Mouse (Mus musculus): ENCODE measurements around the gene Dnajb12. TPM values are rescaled to one million over a fixed set of nuclear protein-coding genes. Genes with fewer than 3 reads are reported as not detected.

The Dnajb12 gene
- polyA plus RNA-seq, 1 experiment, result 44.6 TPM

GRCm38 (mm10) chr10:59942847-59943420, 63.6 kb downstream of the Dnajb12 start:
- 36% methylated on average over 16 of the region's 16 CpGs for WGBS
- TF ChIP-seq POLR2A (IDR thresholded peaks at IDR 0.05; ENCODE audit: control insufficient read depth, extremely low read depth, insufficient read depth, low read length, poor library complexity), result no peak
- TF ChIP-seq CTCF (IDR thresholded peaks at IDR 0.05; ENCODE audit: borderline replicate concordance, control insufficient read depth, extremely low read depth, insufficient read depth, low read length, poor library complexity), result no peak
- H3K4me1 ChIP-seq (replicated peaks; ENCODE audit: control insufficient read depth, insufficient read depth, low read length), result peaks cover 25% of the 10 kb centered on the region
- no peak overlapping the region; the same call in 1 of the 2 replicates for H3K4me3 ChIP-seq (ENCODE audit: control insufficient read depth, insufficient read depth, low read length)
- no peaks in the 10 kb centered on the region for H3K27me3 ChIP-seq (ENCODE audit: control insufficient read depth, insufficient read depth, low read length)
- H3K27ac ChIP-seq (ENCODE audit: control insufficient read depth, insufficient read depth, low read length), result peak overlapping the region; percentile 1; the same call in 1 of the 2 replicates
- no peaks in the 10 kb centered on the region for H3K36me3 ChIP-seq (ENCODE audit: control insufficient read depth, insufficient read depth, low read length)
- no peak for DNase-seq

- no peak for DNase-seq
- Histone ChIP-seq H3K36me3 (ENCODE audit: control insufficient read depth, insufficient read depth, low read length) (no peaks in the 10 kb centered on the region), H3K4me3 (ENCODE audit: control insufficient read depth, insufficient read depth, low read length) (no peak overlapping the region), H3K27me3 (ENCODE audit: control insufficient read depth, insufficient read depth, low read length) (no peaks in the 10 kb centered on the region), H3K4me1 (replicated peaks; ENCODE audit: control insufficient read depth, insufficient read depth, low read length) (peaks cover 27% of the 10 kb centered on the region), H3K27ac (ENCODE audit: control insufficient read depth, insufficient read depth, low read length) (no peak overlapping the region)
- TF ChIP-seq POLR2A (IDR thresholded peaks at IDR 0.05; ENCODE audit: control insufficient read depth, extremely low read depth, insufficient read depth, low read length, poor library complexity) (0 out of 2 replicates have a peak, but pooled peaks have one; percentile 12), CTCF (IDR thresholded peaks at IDR 0.05; ENCODE audit: borderline replicate concordance, control insufficient read depth, extremely low read depth, insufficient read depth, low read length, poor library complexity) (no peak)
- 70% methylated on average over 13 of the region's 13 CpGs for WGBS
Observed at GRCm38 (mm10) chr10:59943421-59943989, 64.1 kb downstream of the Dnajb12 start.

GRCm38 (mm10) chr10:59945416-59945815, 66.1 kb downstream of the Dnajb12 start:
- TF ChIP-seq CTCF (IDR thresholded peaks at IDR 0.05; ENCODE audit: borderline replicate concordance, control insufficient read depth, extremely low read depth, insufficient read depth, low read length, poor library complexity) (no peak), POLR2A (IDR thresholded peaks at IDR 0.05; ENCODE audit: control insufficient read depth, extremely low read depth, insufficient read depth, low read length, poor library complexity) (no peak)
- 94% methylated on average over 3 of the region's 3 CpGs for WGBS
- H3K27me3 ChIP-seq (ENCODE audit: control insufficient read depth, insufficient read depth, low read length), result no peaks in the 10 kb centered on the region
- H3K4me3 ChIP-seq (ENCODE audit: control insufficient read depth, insufficient read depth, low read length), result no peak overlapping the region
- peaks cover 12% of the 10 kb centered on the region for H3K36me3 ChIP-seq (ENCODE audit: control insufficient read depth, insufficient read depth, low read length)
- H3K27ac ChIP-seq (ENCODE audit: control insufficient read depth, insufficient read depth, low read length), result no peak overlapping the region
- DNase-seq, result no peak
- peaks cover 31% of the 10 kb centered on the region for H3K4me1 ChIP-seq (replicated peaks; ENCODE audit: control insufficient read depth, insufficient read depth, low read length)

- peaks cover 31% of the 10 kb centered on the region for H3K4me1 ChIP-seq (replicated peaks; ENCODE audit: control insufficient read depth, insufficient read depth, low read length)
Observed at GRCm38 (mm10) chr10:59946362-59946761, 67.0 kb downstream of the Dnajb12 start.

GRCm38 (mm10) chr10:59947296-59948073, 68.1 kb downstream of the Dnajb12 start:
- DNase-seq, result no peak
- Histone ChIP-seq H3K27me3 (ENCODE audit: control insufficient read depth, insufficient read depth, low read length) (no peaks in the 10 kb centered on the region), H3K27ac (ENCODE audit: control insufficient read depth, insufficient read depth, low read length) (no peak overlapping the region), H3K4me3 (ENCODE audit: control insufficient read depth, insufficient read depth, low read length) (no peak overlapping the region), H3K4me1 (replicated peaks; ENCODE audit: control insufficient read depth, insufficient read depth, low read length) (peaks cover 26% of the 10 kb centered on the region), H3K36me3 (ENCODE audit: control insufficient read depth, insufficient read depth, low read length) (peaks cover 12% of the 10 kb centered on the region)
- no peak for TF ChIP-seq CTCF (IDR thresholded peaks at IDR 0.05; ENCODE audit: borderline replicate concordance, control insufficient read depth, extremely low read depth, insufficient read depth, low read length, poor library complexity)
- no peak for TF ChIP-seq POLR2A (IDR thresholded peaks at IDR 0.05; ENCODE audit: control insufficient read depth, extremely low read depth, insufficient read depth, low read length, poor library complexity)
- WGBS, result 67% methylated on average over 7 of the region's 7 CpGs

More at GRCm38 (mm10) chr10:59946362-59946761, 67.0 kb downstream of the Dnajb12 start:
- WGBS, result 81% methylated on average over 5 of the region's 5 CpGs
- H3K36me3 ChIP-seq (ENCODE audit: control insufficient read depth, insufficient read depth, low read length), result peaks cover 12% of the 10 kb centered on the region
- H3K4me3 ChIP-seq (ENCODE audit: control insufficient read depth, insufficient read depth, low read length), result no peak overlapping the region
- no peak for DNase-seq
- no peaks in the 10 kb centered on the region for H3K27me3 ChIP-seq (ENCODE audit: control insufficient read depth, insufficient read depth, low read length)
- no peak for TF ChIP-seq POLR2A (IDR thresholded peaks at IDR 0.05; ENCODE audit: control insufficient read depth, extremely low read depth, insufficient read depth, low read length, poor library complexity)
- TF ChIP-seq CTCF (IDR thresholded peaks at IDR 0.05; ENCODE audit: borderline replicate concordance, control insufficient read depth, extremely low read depth, insufficient read depth, low read length, poor library complexity), result no peak
- H3K27ac ChIP-seq (ENCODE audit: control insufficient read depth, insufficient read depth, low read length), result no peak overlapping the region
